Mouse (Mus musculus) forebrain, embryonic 14.5 days (tissue): ENCODE measurements at regions not wholly inside any gene's neighbourhood (a gene's known extent, or its start where the extent isn't known, plus 50 kb on each side); places are given as distances from the start of the nearest gene placed in this dataset.

Experiments
- ATAC-seq: fragments of 200-750 bp; cut with Nextera tagmentation; 2 replicates; pipeline ENCODE4 v1.8.0; 2017; ENCODE audit warnings: mild to moderate bottlenecking, moderate library complexity
- DNase-seq: peaks from one replicate; pipeline ENCODE4 v3.0.0-alpha.2; 2015; ENCODE audit warnings: low spot score
- H3K27ac ChIP-seq: fragments of 300-500 bp; sonication (generic); 2 replicates; pipeline ENCODE4 v1.5.1; 2014; ENCODE audit warnings: low read depth, mild to moderate bottlenecking, control low read depth, low read length, moderate library complexity
- H3K27me3 ChIP-seq: fragments of 300-500 bp; sonication (generic); replicated peaks from 2 replicates; pipeline ENCODE4 v1.6.1; 2014; ENCODE audit warnings: low read length, control low read depth, mixed read lengths; ENCODE audit not compliant: control insufficient read depth, insufficient read depth
- H3K36me3 ChIP-seq: fragments of 300-500 bp; sonication (generic); 2 replicates; pipeline ENCODE4 v1.6.1; 2014; ENCODE audit warnings: low read length, control low read depth; ENCODE audit not compliant: control insufficient read depth, insufficient read depth
- H3K4me1 ChIP-seq: fragments of 300-500 bp; sonication (generic); 2 replicates; pipeline ENCODE4 v1.6.1; 2014; ENCODE audit warnings: antibody characterized with exemption, low read length, control low read depth; ENCODE audit not compliant: control insufficient read depth, insufficient read depth
- H3K4me2 ChIP-seq: fragments of 300-500 bp; sonication (generic); 2 replicates; pipeline ENCODE4 v1.6.1; 2014; ENCODE audit warnings: mild to moderate bottlenecking, control low read depth, low read length
- H3K4me3 ChIP-seq: fragments of 300-500 bp; sonication (generic); 2 replicates; pipeline ENCODE4 v1.5.1; 2014; ENCODE audit warnings: low read depth, low read length, control low read depth
- H3K9ac ChIP-seq: fragments of 300-500 bp; sonication (generic); 2 replicates; pipeline ENCODE4 v1.6.1; 2014; ENCODE audit warnings: mild to moderate bottlenecking, low read length, control low read depth, moderate library complexity
- H3K9me3 ChIP-seq: fragments of 300-500 bp; sonication (generic); replicated peaks from 2 replicates; pipeline ENCODE4 v1.6.1; 2016; ENCODE audit warnings: low read length, control low read depth, mixed read lengths; ENCODE audit not compliant: control insufficient read depth
- WGBS: fragments of 180-500 bp; shearing (Covaris S2); extraction: QIAGEN DNeasy Blood & Tissue Kit; methylation state at CpG from one replicate; pipeline ENCODE4 v1.1.7; 2014; 5-methylcytosine and 5-hydroxymethylcytosine counted together

DNA sequence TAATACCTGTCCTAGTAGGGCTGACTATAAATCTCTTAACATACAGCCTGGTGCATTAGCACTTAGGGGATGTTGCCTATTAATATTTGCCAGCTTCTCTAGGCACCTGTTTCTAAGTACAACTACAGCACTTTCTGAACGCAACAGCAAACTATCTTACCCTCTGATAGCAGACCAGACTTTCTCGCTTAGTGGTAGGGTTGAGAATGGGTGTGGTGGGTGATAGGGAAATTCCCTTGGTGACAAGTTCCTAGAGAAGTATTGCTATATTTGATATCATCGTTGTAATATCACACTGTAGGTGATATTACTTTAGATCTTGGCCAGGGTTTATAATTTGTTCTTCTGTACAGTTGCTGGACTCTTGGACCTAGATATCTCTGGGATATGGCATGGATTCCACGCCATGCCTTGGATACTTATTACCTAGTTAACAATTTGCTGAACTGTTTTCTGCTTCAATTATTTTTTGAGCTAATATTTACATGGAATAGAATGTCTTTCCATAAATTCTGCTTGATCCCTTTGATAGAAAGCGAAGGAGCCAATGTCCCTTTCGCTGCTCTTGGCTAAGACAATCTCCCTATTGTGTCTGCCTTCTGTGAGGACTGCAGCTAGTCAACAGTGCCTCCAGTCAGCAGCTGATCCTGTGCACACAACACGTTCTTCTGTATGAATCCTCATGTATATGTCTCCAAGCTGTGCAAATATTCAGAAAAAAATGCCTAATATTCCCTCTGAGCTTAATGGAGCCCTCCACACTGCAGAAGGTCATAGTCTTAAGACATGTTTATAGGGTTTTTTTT is 269.0 kb upstream of the Pik3r1 start:
- Histone ChIP-seq H3K4me1 (no peaks in the 10 kb centered on the region), H3K4me3 (no peak overlapping the region), H3K9ac (no peak overlapping the region), H3K27me3 (no peaks in the 10 kb centered on the region), H3K36me3 (no peaks in the 10 kb centered on the region), H3K27ac (no peak overlapping the region), H3K9me3 (no peaks in the 10 kb centered on the region), H3K4me2 (no peak overlapping the region)
- DNase-seq (no peak), ATAC-seq (no peak)
- 84% methylated on average over 7 of the region's 7 CpGs for WGBS

DNA sequence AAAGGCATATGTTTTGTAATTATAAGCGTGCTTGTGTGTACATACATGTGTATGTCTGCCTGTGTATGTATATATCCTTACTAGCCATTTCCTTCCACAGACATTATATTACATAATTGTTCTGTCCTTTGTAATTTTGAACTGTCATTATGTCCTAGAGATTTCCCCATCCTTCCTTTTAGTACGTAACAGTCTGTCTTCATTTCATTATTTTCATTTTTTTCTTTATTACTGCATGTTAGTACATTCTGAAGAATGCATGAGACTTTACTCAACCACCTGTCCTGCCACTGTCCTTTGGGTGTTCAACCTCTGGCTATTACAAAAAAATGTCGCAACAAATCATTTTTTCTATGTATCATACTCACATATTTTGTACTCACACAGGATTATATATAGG is 292.2 kb upstream of the Pik3r1 start:
- Histone ChIP-seq H3K9me3 (no peaks in the 10 kb centered on the region), H3K4me3 (no peak overlapping the region), H3K36me3 (no peaks in the 10 kb centered on the region), H3K4me1 (no peaks in the 10 kb centered on the region), H3K27ac (no peak overlapping the region), H3K4me2 (no peak overlapping the region), H3K9ac (no peak overlapping the region), H3K27me3 (no peaks in the 10 kb centered on the region)
- no peak for DNase-seq
- ATAC-seq = no peak
- 93% methylated on average over 3 of the region's 3 CpGs for WGBS

DNA sequence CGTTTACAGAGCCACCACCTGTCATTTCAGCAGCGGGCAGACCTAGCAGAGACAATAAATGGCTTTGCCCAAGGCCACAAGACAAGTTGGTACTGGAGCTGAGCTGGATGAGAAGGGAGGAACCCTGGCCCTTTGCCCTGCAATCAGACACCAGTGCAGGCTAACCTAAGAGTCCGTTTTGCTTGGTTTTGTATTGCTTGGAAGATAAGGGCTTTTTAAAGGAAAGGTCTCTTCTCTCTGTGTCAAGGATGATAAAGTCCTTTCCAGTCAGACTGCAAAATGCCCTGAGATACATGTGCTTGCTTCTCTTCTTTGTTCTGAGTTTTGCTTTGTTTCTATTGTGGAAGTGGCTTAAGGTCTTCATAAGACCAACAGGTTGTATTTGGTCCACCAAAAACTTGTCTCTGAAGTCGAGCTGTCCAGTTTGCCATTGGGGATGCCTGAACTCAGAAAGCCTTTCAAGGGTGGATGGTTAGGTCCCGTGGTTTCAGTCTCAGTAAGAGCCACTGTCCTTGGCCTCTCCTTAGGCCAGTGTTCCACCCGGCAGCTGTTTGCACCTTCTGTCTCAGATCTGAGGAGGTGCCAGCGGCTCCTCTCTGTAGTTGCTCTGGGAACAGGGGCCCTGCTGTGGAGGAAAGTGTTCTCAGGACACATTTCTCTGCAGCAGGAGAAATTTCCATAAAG is 296.7 kb upstream of the Pik3r1 start:
- Histone ChIP-seq H3K4me3 (no peak overlapping the region), H3K36me3 (no peaks in the 10 kb centered on the region), H3K27me3 (no peaks in the 10 kb centered on the region), H3K4me1 (no peaks in the 10 kb centered on the region), H3K4me2 (no peak overlapping the region), H3K9me3 (no peaks in the 10 kb centered on the region), H3K9ac (no peak overlapping the region), H3K27ac (no peak overlapping the region)
- WGBS = 69% methylated on average over 7 of the region's 7 CpGs
- ATAC-seq = no peak
- DNase-seq = no peak

DNA sequence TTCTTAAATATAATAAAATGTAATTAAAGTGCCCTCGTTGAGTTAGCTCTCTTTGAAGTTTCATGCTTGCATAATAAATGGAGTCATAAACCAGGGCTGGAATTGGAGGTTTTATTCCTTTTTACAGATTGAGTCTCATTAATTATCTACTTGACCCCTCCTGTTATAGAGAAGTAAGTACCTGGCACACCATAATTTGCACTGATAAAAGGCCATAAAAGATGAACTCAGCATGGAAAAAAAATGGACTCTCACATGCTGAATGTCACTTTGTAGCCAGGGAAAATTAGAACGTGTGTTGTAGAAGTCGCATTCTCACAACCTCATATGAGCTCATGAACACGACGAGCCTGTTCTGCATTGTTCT is 297.2 kb upstream of the Pik3r1 start:
- 69% methylated on average over 5 of the region's 5 CpGs for WGBS
- ATAC-seq (no peak), DNase-seq (no peak)
- no peaks in the 10 kb centered on the region for H3K36me3 ChIP-seq
- no peak overlapping the region for H3K27ac ChIP-seq
- no peaks in the 10 kb centered on the region for H3K27me3 ChIP-seq
- no peak overlapping the region for H3K4me2 ChIP-seq
- H3K4me1 ChIP-seq = no peaks in the 10 kb centered on the region
- H3K9me3 ChIP-seq = no peaks in the 10 kb centered on the region
- H3K9ac ChIP-seq = no peak overlapping the region
- no peak overlapping the region for H3K4me3 ChIP-seq

DNA sequence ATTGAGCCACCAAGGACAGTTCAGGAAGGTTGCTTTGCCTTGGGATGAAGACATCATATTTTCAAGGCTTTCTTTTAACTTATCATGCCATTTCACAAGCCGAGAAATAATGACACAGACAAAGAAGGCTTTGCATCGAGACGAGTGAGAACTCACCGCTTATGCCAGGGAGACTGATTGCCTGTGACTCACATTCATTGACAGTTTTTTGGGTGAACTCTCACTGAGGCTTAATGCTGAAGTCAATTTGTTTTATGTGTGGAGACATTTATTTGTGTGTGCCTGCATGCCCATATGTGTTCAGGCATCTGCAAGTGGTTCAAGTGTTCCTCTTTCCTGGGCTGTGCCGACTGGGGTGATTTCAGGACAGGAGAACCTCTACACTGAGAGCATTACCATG is 297.8 kb upstream of the Pik3r1 start:
- Histone ChIP-seq H3K27ac (no peak overlapping the region), H3K4me3 (no peak overlapping the region), H3K4me1 (no peaks in the 10 kb centered on the region), H3K9ac (no peak overlapping the region), H3K9me3 (no peaks in the 10 kb centered on the region), H3K4me2 (no peak overlapping the region), H3K36me3 (no peaks in the 10 kb centered on the region), H3K27me3 (no peaks in the 10 kb centered on the region)
- DNase-seq = no peak
- WGBS = 88% methylated on average over 5 of the region's 5 CpGs
- ATAC-seq = no peak

- Histone ChIP-seq H3K4me1 (no peaks in the 10 kb centered on the region), H3K9me3 (no peaks in the 10 kb centered on the region), H3K9ac (no peak overlapping the region), H3K27ac (no peak overlapping the region), H3K27me3 (no peaks in the 10 kb centered on the region), H3K4me2 (no peak overlapping the region), H3K36me3 (no peaks in the 10 kb centered on the region), H3K4me3 (no peak overlapping the region)
- no peak for ATAC-seq
- 68% methylated on average over 3 of the region's 3 CpGs for WGBS
- no peak for DNase-seq
Observed at GRCm38 (mm10) chr13:102070740-102071139, 302.7 kb upstream of the Pik3r1 start.

- 85% methylated on average over 4 of the region's 4 CpGs for WGBS
- no peak overlapping the region for H3K9ac ChIP-seq
- ATAC-seq (no peak), DNase-seq (no peak)
- no peaks in the 10 kb centered on the region for H3K4me1 ChIP-seq
- no peaks in the 10 kb centered on the region for H3K27me3 ChIP-seq
- no peaks in the 10 kb centered on the region for H3K9me3 ChIP-seq
- no peak overlapping the region for H3K4me3 ChIP-seq
- no peak overlapping the region for H3K4me2 ChIP-seq
- no peak overlapping the region for H3K27ac ChIP-seq
- no peaks in the 10 kb centered on the region for H3K36me3 ChIP-seq
Observed at GRCm38 (mm10) chr13:102072366-102072765, 304.3 kb upstream of the Pik3r1 start.

DNA sequence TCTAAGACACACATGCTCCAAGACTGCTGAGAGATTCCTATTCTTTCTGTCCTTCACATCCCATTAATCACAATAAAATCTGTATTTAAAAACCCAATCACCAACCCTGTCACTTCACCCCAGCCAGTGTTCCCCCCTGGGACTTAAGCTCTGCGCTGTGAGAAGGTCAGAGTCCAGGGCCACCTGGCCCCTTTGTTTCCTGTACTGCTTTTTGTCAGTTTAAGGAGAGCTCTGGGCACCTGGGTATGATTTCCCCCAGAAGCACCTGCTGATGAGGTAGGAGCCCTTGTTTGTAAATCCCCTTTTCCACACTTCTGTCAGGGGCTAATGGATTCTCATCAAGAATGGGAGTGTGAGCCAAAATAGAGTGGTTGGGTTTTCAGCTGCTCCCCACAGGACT is 319.7 kb upstream of the Pik3r1 start:
- no peak overlapping the region for H3K9ac ChIP-seq
- H3K9me3 ChIP-seq = no peaks in the 10 kb centered on the region
- no peak overlapping the region for H3K4me3 ChIP-seq
- H3K4me1 ChIP-seq = no peaks in the 10 kb centered on the region
- H3K27ac ChIP-seq = no peak overlapping the region
- DNase-seq (no peak), ATAC-seq (no peak)
- no peaks in the 10 kb centered on the region for H3K36me3 ChIP-seq
- WGBS = 61% methylated on average over 1 of the region's 1 CpGs
- H3K4me2 ChIP-seq = no peak overlapping the region
- H3K27me3 ChIP-seq = no peaks in the 10 kb centered on the region

DNA sequence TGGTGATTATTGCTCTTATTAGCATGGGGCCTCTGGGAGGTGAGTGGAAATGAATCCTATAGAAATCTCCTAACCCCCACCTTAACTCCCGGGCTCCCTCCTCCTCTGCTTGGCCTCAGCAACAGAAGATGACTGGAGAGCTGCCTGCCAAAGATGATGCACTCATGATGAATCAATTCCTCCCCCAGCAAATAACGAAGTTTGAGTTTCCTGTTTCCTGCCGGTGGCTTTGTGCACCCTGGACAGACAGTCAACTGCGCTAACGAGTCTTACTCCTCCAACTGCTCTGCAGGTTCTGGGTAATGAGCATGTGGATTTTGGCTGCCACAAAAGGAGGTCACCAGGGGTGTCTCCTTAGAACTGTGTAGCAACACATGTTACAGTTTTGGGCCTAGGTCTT is 321.5 kb upstream of the Pik3r1 start:
- Histone ChIP-seq H3K9me3 (no peaks in the 10 kb centered on the region), H3K4me1 (no peaks in the 10 kb centered on the region), H3K36me3 (no peaks in the 10 kb centered on the region), H3K27ac (no peak overlapping the region), H3K27me3 (no peaks in the 10 kb centered on the region), H3K4me2 (no peak overlapping the region), H3K9ac (no peak overlapping the region), H3K4me3 (no peak overlapping the region)
- ATAC-seq = no peak
- WGBS = 31% methylated on average over 5 of the region's 5 CpGs
- no peak for DNase-seq
